Mouse (Mus musculus) c-Kit-positive CD71-positive TER-119-positive erythroid progenitor cells, embryonic 14.5 days (primary cell): ENCODE measurements around the gene Dnah5.
A peak's percentile ranks its signal among the peaks of the same experiment; 100 is the strongest.

Experiments used
- DNase-seq: peaks from one replicate; pipeline ENCODE4 v3.0.0-alpha.2; 2013; ENCODE audit warnings: low spot score

Dnah5 gene

GRCm38 (mm10) chr15:28203111-28204075, at the start of gene Dnah5:
Gene Dnah5, plus strand, starts transcription at chr15:28203752.
- DNase-seq, result no peak

- no peak for DNase-seq
These were observed 48.6 kb upstream of the Dnah5 start for GRCm38 (mm10) chr15:28154822-28155501.

- no peak for DNase-seq
These were observed 44.6 kb upstream of the Dnah5 start for GRCm38 (mm10) chr15:28158771-28159489.

GRCm38 (mm10) chr15:28162291-28162690, 41.3 kb upstream of the Dnah5 start:
- DNase-seq, result no peak

GRCm38 (mm10) chr15:28165234-28165633, 38.3 kb upstream of the Dnah5 start:
- DNase-seq, result no peak

GRCm38 (mm10) chr15:28166090-28166489, 37.5 kb upstream of the Dnah5 start:
- DNase-seq, result no peak

GRCm38 (mm10) chr15:28178951-28179350, 24.6 kb upstream of the Dnah5 start:
- DNase-seq, result no peak

GRCm38 (mm10) chr15:28179556-28179955, 24.0 kb upstream of the Dnah5 start:
- no peak for DNase-seq

- DNase-seq, result peak; percentile 45
These were observed 21.7 kb upstream of the Dnah5 start for GRCm38 (mm10) chr15:28181862-28182261.

- no peak for DNase-seq
These were observed 21.0 kb upstream of the Dnah5 start for GRCm38 (mm10) chr15:28182567-28182966.

- peak; percentile 5 for DNase-seq
These were observed 15.8 kb upstream of the Dnah5 start for GRCm38 (mm10) chr15:28187472-28188360.

- no peak for DNase-seq
These were observed 15.1 kb upstream of the Dnah5 start for GRCm38 (mm10) chr15:28188361-28189011.

- DNase-seq, result no peak
These were observed 13.9 kb upstream of the Dnah5 start for GRCm38 (mm10) chr15:28189668-28190067.

GRCm38 (mm10) chr15:28198609-28199008, 4.9 kb upstream of the Dnah5 start:
- no peak for DNase-seq

GRCm38 (mm10) chr15:28204626-28205025, 1.1 kb downstream of the Dnah5 start:
- no peak for DNase-seq

GRCm38 (mm10) chr15:28207545-28207944, 4.0 kb downstream of the Dnah5 start:
- no peak for DNase-seq

- DNase-seq, result no peak
These were observed 9.5 kb downstream of the Dnah5 start for GRCm38 (mm10) chr15:28213057-28213456.

- DNase-seq, result no peak
These were observed 12.8 kb downstream of the Dnah5 start for GRCm38 (mm10) chr15:28216358-28216757.

- no peak for DNase-seq
These were observed 23.8 kb downstream of the Dnah5 start for GRCm38 (mm10) chr15:28227316-28227715.

GRCm38 (mm10) chr15:28260250-28260649, 56.7 kb downstream of the Dnah5 start:
- DNase-seq, result no peak

- DNase-seq, result no peak
These were observed 95.9 kb downstream of the Dnah5 start for GRCm38 (mm10) chr15:28299438-28299837.
